Mouse (Mus musculus) ovary, adult 18-20 months (tissue): ENCODE measurements at regions not wholly inside any gene's neighbourhood (a gene's known extent, or its start where the extent isn't known, plus 50 kb on each side); places are given as distances from the start of the nearest gene placed in this dataset.

ENCODE experiments used
- DNase-seq: peaks from one replicate; pipeline ENCODE4 v3.0.0; 2022; ENCODE audit warnings: low spot score, mixed read lengths

DNA sequence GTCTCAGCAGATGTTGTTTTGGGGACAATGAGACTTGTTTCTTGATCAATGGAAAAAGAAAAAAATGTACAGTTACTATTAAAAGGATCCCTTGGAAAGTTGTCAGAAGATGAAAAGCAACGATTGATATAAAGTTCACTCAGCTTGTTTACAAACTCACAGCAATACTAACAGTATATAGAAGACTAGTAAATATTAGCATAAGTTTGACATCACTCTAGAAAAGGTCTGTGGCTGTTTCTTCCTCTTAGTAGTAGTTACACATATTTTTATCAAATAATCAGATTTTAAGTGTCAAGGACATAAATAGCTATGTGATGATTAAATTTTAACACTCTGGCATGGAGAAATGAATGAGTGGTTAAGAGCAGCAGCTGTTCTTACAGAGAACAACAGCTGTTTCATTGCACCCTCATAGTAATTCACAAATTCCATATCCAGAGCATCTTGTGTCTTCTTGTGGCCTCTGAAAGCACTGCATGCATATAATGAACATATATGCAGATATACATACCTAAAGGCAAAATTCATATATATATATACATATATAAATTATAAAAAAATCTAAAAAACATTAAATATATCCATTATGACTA lies 179.1 kb upstream of the Pcdh10 start:
- DNase-seq: no peak

GRCm38 (mm10) chr3:45204392-45205043 lies 173.7 kb upstream of the Pcdh10 start:
- DNase-seq: no peak

GRCm38 (mm10) chr3:45231641-45232433 lies 146.4 kb upstream of the Pcdh10 start:
- no peak for DNase-seq

GRCm38 (mm10) chr3:45238457-45238856 lies 139.7 kb upstream of the Pcdh10 start:
- no peak for DNase-seq

DNA sequence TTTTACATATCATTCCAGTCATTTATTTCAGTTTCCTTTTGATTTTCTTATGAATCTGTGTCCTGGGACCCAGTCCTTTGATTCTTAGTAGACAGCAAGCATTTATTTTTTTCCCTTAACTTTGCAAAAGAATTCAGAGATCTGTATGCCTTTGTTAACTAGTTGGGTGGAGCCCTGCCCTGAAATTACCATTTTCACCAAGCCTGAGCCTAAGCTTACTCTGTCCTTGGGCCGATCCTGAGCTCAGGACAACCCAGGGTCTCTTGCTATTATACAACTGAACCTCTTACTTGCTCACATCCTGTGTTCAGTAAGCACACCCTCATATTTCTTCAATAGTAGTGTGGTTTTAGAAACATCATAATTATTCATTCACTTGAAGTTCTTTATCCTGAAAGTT lies 132.7 kb upstream of the Pcdh10 start:
- no peak for DNase-seq

DNA sequence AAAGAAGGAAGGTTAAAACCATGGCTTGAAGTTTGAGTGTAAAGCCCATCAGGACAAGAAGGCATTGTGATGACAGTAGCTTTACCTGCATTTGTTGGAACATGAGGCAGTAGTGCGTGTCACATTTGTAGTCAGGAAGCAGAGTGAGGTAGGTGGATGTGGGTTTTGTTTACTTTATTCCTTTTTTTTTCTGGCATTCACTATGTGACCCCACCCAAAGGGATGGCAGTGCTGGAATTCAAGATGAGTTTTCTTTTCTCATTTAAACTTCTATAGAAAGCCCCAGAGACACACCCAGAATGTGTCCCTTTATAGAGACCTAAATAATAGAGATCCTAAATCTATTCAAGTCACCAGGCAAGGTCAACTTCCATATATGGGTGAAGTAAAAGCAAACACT lies 131.6 kb upstream of the Pcdh10 start:
- no peak for DNase-seq

- DNase-seq: no peak
Measured at GRCm38 (mm10) chr3:45276783-45277182, 101.4 kb upstream of the Pcdh10 start.

DNA sequence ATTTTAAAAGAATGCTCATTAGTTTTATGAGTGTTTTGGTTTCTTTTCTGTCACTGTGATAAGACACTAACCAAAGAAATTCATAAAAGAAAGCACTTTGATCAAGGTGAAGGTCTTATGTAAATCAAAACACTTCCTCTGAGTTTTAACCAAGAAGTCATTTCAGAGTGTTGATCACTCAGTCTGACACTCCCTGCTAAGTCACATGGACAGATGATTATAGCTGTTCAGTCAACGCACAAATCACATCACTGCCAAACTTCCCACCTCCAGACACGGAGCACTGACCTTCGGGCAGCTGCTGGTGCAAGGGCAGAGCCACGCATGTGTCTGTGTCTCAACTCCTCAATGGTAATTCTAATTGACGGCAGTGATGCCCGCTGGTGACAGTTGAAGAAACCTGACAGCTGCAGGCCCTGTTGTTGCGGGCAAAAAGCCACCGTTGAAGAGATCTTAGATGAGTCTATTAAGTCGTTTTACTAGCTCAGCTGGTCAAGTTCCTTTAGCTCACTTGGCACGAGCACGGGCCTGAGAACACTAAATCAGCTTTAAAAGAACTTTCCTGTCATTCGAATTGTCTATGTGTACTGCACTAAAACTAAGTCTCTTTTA lies 80.8 kb upstream of the Pcdh10 start:
- DNase-seq: peak; percentile 1

DNA sequence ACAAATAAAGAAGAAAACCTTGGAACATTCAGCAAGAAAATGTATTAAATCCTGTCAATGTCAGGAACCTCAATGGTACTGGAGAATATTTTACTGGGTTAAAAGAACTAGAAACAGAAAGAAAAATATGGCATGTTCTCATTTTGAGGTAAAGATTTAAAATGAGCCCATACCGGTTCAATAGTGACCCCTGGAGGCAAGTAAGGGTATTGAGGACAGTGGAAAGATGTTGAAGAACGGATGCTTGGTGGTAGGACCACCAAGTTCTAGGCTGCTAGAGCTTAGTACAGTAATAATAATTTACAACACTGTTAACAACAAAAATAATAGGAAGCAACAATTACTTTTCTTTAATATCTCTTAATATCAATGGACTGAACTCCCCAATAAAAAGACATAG lies 58.9 kb upstream of the Pcdh10 start:
- DNase-seq: no peak
